Mouse (Mus musculus): ENCODE data around the gene Pik3r6.

Pik3r6 gene

DNA sequence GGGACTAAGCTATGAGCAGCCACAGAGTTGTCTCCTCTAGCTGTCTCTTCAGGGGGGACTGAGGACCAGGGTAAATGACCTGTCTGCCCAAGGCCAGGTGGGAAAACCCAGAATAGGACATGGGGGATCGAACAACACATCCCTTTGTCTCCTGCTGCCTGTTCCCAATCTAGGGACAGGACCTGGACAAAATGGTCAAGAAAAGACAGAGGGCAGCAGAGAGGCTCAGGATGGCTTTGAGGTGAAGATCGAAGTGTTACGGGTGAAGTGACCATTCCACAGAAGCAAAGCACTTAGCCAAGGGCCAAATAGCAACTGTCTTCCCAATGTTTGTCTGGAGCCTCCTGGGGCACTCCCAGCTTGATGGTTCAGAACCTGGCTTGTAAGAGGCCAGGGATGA, 16.7 kb upstream of the Pik3r6 start:
- in situ Hi-C loops (cut with MboI, MseI), result no loop called here

DNA sequence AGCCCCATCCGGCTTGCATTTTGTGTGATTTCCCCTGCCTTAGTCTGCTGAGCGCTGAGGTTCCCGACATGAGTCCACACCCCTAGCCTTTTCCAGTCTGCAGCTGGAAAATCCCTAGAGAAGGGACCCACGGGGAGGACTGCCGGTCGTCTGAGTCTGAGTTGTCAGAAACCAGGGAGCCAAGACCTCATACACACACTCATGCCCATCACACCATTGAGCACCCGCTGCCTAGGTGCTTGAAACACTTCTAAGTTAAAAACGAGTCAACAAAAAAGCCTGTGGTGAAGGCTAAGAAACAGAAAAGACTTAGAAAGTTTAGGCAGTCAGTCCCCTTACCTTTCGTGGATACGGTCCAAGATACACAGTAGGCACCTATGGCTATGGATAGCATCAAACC, 15.1 kb upstream of the Pik3r6 start:
- in situ Hi-C loops (cut with MboI, MseI), result no loop called here

DNA sequence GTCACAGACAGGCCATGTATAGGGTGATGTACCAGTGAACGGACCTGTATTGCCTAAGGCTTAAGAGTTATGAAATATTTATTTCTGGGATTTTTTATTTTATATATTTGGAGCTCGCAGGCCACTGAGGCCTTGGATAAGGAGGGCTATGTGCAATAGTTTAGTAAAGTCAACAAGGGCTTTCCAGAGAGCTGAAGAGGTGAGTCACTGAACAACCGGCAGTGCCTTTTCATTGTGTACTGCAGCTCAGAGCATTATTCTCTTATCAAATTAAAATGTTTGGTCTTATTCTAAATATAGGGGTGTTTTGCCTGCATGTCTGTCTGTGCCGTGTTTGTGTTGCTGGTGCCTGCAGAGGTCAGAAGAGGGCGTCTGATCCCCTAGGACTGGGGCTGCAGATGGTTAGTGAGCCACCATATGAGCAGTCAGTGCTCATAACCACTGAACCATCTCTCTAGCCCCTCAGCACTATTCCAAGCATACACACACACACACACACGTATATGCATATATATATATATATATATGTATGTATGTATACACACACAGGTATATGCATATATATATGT, 14.5 kb upstream of the Pik3r6 start:
- in situ Hi-C loops (cut with MboI, MseI), result no loop called here

DNA sequence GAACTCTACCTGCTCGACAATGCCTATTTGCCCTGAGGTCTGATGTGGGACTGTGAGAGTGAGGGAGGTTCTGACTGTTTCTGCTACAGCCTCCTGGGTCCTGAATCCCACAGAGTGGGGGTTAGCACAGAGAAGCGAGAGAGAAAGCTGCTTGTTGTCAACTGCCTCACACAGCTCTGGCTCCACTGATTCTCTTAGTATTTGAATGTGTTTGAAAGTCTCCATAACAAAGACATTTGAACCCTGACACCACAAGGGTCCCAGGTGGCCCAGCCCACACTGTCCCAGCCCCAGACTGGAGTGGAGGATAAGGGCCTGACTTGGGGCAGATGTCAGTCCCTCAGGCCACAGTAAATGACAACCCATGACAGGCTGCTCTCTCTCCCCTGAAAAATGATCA, 13.6 kb upstream of the Pik3r6 start:
- in situ Hi-C loops (cut with MboI, MseI), result no loop called here

DNA sequence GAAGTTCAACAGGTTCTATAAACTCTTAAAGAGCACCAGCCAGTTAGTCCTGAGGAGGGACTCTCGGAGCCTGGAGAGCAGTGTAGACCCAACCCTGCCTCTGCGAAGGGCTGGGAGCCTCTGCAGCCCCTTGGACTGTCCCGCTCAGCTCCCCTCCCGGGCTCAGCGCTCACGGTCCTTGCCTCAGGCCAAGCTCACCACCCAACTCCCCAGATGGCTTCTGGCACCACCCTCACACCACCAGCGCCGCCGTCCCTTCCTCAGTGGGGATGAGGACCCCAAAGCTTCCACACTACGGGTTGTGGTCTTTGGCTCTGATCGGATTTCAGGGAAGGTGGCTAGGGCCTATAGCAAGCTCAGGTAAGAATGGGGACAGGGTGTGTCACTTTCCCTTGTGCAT, 10.2 kb upstream of the Pik3r6 start:
- in situ Hi-C loops (cut with MboI, MseI), result no loop called here

GRCm38 (mm10) chr11:68493760-68494159, 9.1 kb upstream of the Pik3r6 start:
- in situ Hi-C loops (cut with MboI, MseI), result no loop called here

- in situ Hi-C loops (cut with MboI, MseI), result no loop called here
These were observed 5.7 kb upstream of the Pik3r6 start for GRCm38 (mm10) chr11:68497081-68497480.

DNA sequence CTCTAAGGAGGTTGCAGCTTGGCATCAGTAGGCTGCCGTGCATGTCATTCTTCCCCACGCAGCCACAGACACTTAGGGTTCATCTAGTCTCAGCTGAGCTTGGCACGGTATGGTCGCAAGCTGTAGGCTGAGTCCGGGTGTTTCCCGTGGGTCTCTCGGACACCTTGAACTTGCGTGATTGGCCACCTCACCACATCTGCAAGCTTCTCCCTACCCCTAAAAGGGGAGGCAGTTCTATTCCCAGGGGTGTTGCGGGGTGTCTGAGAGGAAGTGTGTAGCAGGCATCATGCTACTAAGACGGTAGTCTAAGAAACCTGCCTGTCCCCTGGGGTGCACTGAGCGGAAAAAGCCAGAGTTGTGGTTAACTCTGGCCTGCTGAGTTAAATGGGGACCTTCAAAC, 4.3 kb upstream of the Pik3r6 start:
- in situ Hi-C loops (cut with MboI, MseI), result no loop called here

GRCm38 (mm10) chr11:68498999-68499699, 3.7 kb upstream of the Pik3r6 start:
- in situ Hi-C loops (cut with MboI, MseI), result no loop called here

GRCm38 (mm10) chr11:68500949-68501350, 1.9 kb upstream of the Pik3r6 start:
- in situ Hi-C loops (cut with MboI, MseI), result no loop called here

DNA sequence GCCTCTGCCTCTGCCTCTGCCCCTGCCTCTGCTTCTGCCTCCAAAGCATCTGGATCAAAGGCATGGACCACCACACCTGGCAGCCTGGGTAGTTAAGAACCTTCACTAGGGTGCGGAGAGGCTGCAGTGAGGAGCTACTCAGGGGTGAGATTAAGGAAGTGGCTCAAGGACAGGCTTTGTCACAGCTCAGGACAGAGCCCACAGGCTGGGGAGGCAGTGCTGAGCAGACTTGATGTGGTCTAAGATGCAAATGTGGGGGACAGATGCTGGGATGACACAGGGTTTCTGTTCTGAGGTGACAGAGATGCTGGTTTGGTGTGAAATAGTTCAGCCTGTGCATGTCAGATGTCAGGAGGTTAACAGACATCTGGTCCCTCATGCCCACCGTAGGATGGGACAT, 411 bp upstream of the Pik3r6 start:
- in situ Hi-C loops (cut with MboI, MseI), result no loop called here

GRCm38 (mm10) chr11:68504913-68505312, 2.1 kb downstream of the Pik3r6 start:
- in situ Hi-C loops (cut with MboI, MseI), result no loop called here

DNA sequence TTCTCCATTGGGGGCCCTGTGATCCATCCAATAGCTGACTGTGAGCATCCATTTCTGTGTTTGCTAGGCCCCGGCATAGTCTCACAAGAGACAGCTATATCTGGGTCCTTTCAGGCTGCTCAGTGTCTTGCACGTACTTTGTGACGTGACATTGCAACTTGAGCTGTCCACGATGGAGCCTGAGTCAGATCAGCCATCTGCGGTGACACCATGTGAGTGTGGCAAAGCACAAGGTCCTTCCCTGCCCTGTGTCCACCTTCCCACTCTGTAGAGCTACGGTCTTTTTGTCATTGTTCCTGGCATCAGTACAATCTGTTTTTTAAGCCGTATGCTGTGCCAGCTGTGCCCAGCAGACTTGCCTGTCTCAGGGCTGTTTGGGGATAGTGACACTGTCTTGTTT, 4.4 kb downstream of the Pik3r6 start:
- in situ Hi-C loops (cut with MboI, MseI), result no loop called here

DNA sequence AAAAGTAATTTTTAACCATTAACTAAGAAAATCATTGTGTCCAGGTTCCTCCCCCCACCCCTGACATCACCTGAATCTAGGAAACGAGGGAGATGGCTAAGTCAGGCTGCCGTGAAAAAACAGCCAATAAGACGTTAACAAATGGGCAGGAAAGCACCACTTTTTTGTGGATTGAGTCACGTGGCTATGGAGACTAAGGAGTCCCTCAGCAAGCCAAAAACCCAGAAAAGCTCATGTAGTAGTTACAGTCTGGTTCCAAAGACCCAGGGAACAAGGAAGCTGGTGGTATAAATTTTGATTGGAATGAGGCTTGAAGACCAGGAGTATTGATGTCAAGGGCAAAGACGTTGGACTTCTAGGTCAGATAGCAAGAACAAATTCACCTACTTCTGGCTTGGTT, 5.8 kb downstream of the Pik3r6 start:
- in situ Hi-C loops (cut with MboI, MseI), result no loop called here

GRCm38 (mm10) chr11:68509194-68509593, 6.4 kb downstream of the Pik3r6 start:
- in situ Hi-C loops (cut with MboI, MseI), result no loop called here

DNA sequence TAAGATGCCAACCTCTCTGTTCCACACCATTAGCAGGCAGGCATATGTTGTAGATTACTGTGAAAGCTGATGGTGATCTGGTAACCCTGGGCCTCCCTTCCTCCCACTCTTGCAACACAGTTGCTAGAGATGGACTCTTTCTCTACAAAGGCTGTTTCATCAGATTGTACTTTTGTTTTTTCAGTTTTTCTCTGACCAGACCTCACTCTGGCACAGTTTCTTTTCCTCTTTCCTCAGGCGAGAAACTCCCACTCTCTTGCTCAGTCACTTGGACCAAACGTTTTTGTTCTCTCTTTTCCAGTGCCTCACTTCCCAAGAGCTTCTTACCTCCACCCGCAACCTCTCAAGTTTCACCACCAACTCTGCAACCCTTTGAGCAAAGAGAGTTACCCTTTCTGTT, 11.2 kb downstream of the Pik3r6 start:
- in situ Hi-C loops (cut with MboI, MseI), result no loop called here

GRCm38 (mm10) chr11:68519362-68519761, 16.5 kb downstream of the Pik3r6 start:
- in situ Hi-C loops (cut with MboI, MseI), result no loop called here

GRCm38 (mm10) chr11:68519815-68520214, 17.0 kb downstream of the Pik3r6 start:
- in situ Hi-C loops (cut with MboI, MseI), result no loop called here

GRCm38 (mm10) chr11:68520439-68520838, 17.6 kb downstream of the Pik3r6 start:
- in situ Hi-C loops (cut with MboI, MseI), result no loop called here

- in situ Hi-C loops (cut with MboI, MseI), result no loop called here
These were observed 18.5 kb downstream of the Pik3r6 start for GRCm38 (mm10) chr11:68521352-68521751.

- in situ Hi-C loops (cut with MboI, MseI), result no loop called here
These were observed 23.6 kb downstream of the Pik3r6 start for GRCm38 (mm10) chr11:68526441-68526840.

DNA sequence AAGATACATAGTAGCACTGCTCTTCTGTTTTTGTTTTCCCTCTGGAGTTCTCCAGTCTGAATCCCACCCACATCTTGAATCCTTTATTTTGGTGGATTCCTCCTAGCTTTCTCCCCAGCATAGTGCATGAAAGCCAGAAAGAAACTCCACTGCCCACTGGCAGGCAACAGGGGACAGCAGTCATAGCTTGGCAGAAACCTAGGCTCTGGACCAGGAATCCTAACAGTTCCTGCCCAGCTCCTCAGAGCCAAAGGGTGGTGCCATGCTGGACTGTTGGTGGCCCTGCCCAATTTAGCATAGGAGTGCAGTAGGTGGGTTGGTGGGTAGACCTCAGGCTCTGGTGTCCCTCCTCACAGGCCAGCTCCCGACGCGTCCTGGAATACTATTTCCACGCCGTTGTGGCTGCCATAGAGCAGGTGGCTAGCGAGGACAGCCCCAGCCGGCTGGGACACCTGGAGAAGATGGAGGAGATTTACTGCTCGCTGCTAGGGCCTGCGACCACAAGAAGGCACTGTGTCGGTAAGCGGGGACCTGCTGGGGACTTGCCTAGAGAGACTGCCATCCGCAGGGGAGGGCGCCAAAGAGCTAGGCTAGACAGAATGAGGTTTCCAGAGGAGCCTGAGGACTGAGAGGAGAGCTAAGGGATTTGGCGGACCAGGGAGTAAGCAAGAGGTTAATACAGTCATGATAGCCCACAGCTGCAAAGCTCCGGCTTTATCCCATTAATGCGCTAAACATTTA, 28.4 kb downstream of the Pik3r6 start:
- in situ Hi-C loops (cut with MboI, MseI), result no loop called here

- in situ Hi-C loops (cut with MboI, MseI), result no loop called here
These were observed 29.2 kb downstream of the Pik3r6 start for GRCm38 (mm10) chr11:68531941-68532535.
